Mouse (Mus musculus): Measurements from ENCODE around the gene Gopc. TPM values are rescaled to one million over a fixed set of nuclear protein-coding genes. Genes with fewer than 3 reads are reported as not detected.

Gene Gopc
- total RNA-seq (2021), result 10 to 100 TPM; 11.9 to 12.0 TPM
- polyA plus RNA-seq (2012; rRNA removed), result 4.2 and 7.6 TPM in 2 replicates
- long read RNA-seq, full-length matches to known transcripts, result 22 of 24 reads
- long read RNA-seq, partial matches to known transcripts, result 1 of 24 reads
- long read RNA-seq, other reads (novel, unspliced or antisense), result 1 of 24 reads

DNA sequence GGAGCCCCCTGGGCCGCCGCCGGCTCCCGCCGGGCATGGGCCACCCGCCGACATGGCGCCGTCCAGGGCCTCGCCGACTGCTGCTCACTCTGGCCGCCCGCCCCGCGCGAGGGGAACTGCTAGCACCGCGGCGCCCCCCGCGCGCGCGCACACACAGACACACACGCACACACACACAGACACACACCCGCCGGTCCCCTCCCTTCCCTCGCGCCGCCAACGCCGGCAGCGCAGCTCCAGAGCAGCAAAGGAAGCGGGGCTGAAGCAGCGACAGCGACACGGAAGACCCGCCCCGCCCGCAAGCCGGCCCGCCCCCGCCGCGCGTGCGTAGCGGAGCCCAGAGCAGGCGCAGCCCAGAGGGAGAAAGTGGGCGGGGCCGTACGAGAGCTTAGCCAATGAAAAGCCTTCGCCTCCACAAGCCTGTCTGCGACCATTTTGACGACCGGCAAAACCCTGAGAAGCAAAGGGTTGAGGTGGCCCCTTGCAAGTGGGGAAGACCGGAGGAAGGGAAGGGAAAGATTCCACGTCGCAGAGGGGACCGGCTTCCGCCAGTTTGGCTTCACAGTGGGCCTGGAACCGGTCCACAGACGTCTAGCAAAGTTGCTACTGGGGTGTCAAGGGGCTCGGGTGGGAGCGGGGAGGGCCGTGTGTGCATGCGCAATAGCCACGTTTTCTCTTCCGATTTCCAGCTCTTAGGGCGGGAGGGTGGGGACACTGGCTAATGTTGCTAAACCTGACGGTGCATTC is at the start of gene Gopc:
TSS of gene Gopc (minus strand) at position 280 of the 747 bp plus-strand sequence.
- under 1% methylated on average over 71 of the region's 71 CpGs for whole genome bisulfite sequencing
- peak within 1 kb of the TSS; percentile 95 for H3K9ac ChIP-seq (ENCODE audit: low read depth, low read length)
- DNase-seq, result peak; percentile 96 to 99
- TF ChIP-seq CTCF (IDR thresholded peaks at IDR 0.05) (no peak), EP300 (IDR thresholded peaks at IDR 0.05; ENCODE audit: insufficient read depth, low read depth, low read length) (0 out of 2 replicates have a peak, but pooled peaks have one; percentile 51), POLR2A (IDR thresholded peaks at IDR 0.05; ENCODE audit: insufficient read depth, low read depth, low read length) (peak; percentile 88)
- peak within 1 kb of the TSS; percentile 89 for H3K4me3 ChIP-seq
- peaks cover 18% of the 10 kb centered on the region for H3K36me3 ChIP-seq (ENCODE audit: control insufficient read depth, insufficient read depth, low read length)
- no peaks in the 10 kb centered on the region for H3K79me2 ChIP-seq (replicated peaks; ENCODE audit: control insufficient read depth, insufficient read depth, low read length)
- H3K4me1 ChIP-seq (ENCODE audit: control insufficient read depth, insufficient read depth, low read length), result peaks cover 15% of the 10 kb centered on the region
- peak within 1 kb of the TSS; percentile 93 for H3K27ac ChIP-seq
- no peaks in the 10 kb centered on the region for H3K27me3 ChIP-seq (ENCODE audit: control insufficient read depth, insufficient read depth, low read length)
- intact Hi-C loops (cut with DNase I), result loop anchor here (2.0 to 10.0 kb wide), 4 partner anchors 35 to 787 kb away; partner anchors contain the start of genes Fam162b and Nus1

DNA sequence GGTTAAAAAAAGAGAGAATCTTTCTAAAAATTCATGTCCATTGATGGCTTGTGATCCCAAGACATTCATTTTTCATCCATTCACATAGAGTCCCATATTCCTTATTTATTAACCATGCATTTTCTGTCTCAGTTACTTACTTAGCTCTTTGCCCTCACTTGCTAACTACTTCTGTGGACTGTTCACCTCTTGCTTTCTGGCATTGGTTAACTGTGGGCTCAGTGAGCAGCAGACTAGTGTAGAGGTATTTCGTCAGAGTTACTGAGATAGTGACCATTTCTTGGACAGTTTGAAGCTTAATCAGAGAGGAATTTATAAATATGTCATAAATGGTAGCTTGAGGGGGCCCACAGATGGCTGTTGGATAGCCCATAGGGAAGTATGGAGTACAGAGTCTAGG is 49.0 kb upstream of the Gopc start:
- H3K4me3 ChIP-seq, result no peak overlapping the region
- no peaks in the 10 kb centered on the region; the same call in 1 of the 2 replicates for H3K79me2 ChIP-seq (replicated peaks; ENCODE audit: control insufficient read depth, insufficient read depth, low read length)
- 80% methylated on average over 1 of the region's 1 CpGs for WGBS
- no peak overlapping the region for H3K9ac ChIP-seq (ENCODE audit: low read depth, low read length)
- H3K27ac ChIP-seq, result no peak overlapping the region
- TF ChIP-seq CTCF (IDR thresholded peaks at IDR 0.05) (no peak), POLR2A (IDR thresholded peaks at IDR 0.05; ENCODE audit: insufficient read depth, low read depth, low read length) (no peak), EP300 (IDR thresholded peaks at IDR 0.05; ENCODE audit: insufficient read depth, low read depth, low read length) (no peak)
- no peaks in the 10 kb centered on the region for H3K27me3 ChIP-seq (ENCODE audit: control insufficient read depth, insufficient read depth, low read length)
- H3K36me3 ChIP-seq (ENCODE audit: control insufficient read depth, insufficient read depth, low read length), result peaks cover 30% of the 10 kb centered on the region
- peaks cover 5% of the 10 kb centered on the region; the same call in 1 of the 2 replicates for H3K4me1 ChIP-seq (ENCODE audit: control insufficient read depth, insufficient read depth, low read length)
- intact Hi-C loops (cut with DNase I), result no loop called here
- no peak for DNase-seq

DNA sequence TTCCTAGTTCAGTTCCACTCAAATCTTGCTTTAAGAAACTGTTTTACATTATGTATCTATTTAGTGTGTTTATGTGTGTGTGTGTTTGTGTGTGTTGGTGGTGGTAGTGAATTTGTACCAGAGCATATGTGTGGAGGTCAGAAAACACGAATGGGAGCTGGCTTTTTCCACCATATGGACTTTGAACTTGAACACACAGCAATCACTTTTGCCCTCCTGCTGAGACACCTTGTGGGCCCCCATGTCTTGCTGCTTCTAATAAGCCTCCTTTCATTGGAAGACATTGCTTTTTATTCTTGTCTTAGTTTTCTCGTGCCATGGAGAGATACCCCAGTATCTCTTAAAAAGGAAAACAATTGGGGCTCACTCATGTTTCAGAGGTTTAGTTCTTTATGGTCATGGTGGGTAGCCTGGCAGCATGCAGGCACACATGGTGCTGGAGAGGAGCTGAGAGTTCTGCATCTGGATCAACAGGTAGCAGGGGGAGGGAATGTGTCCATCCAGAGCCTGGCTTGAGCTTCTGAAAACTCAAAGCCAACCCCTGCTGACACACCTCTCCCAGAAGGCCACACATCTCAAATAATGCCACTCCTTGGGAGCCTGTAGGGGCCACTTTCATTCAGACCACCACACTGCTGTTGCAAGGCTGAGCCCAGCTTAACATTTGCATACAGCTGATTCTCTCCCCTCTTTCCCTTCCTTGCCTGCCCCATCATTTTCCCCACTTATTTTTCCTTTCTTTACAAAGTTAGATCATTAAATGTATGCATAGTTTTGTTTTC is 45.9 kb upstream of the Gopc start:
- Histone ChIP-seq H3K27ac (no peak overlapping the region), H3K4me1 (ENCODE audit: control insufficient read depth, insufficient read depth, low read length) (peaks cover 12% of the 10 kb centered on the region), H3K4me3 (no peak overlapping the region), H3K79me2 (replicated peaks; ENCODE audit: control insufficient read depth, insufficient read depth, low read length) (peaks cover 4% of the 10 kb centered on the region; the same call in 1 of the 2 replicates), H3K36me3 (ENCODE audit: control insufficient read depth, insufficient read depth, low read length) (peaks cover 38% of the 10 kb centered on the region), H3K9ac (ENCODE audit: low read depth, low read length) (no peak overlapping the region), H3K27me3 (ENCODE audit: control insufficient read depth, insufficient read depth, low read length) (no peaks in the 10 kb centered on the region)
- 60% methylated on average over 2 of the region's 2 CpGs for WGBS
- DNase-seq, result no peak
- TF ChIP-seq CTCF (IDR thresholded peaks at IDR 0.05) (no peak), EP300 (IDR thresholded peaks at IDR 0.05; ENCODE audit: insufficient read depth, low read depth, low read length) (no peak), POLR2A (IDR thresholded peaks at IDR 0.05; ENCODE audit: insufficient read depth, low read depth, low read length) (no peak)
- intact Hi-C loops (cut with DNase I), result no loop called here

DNA sequence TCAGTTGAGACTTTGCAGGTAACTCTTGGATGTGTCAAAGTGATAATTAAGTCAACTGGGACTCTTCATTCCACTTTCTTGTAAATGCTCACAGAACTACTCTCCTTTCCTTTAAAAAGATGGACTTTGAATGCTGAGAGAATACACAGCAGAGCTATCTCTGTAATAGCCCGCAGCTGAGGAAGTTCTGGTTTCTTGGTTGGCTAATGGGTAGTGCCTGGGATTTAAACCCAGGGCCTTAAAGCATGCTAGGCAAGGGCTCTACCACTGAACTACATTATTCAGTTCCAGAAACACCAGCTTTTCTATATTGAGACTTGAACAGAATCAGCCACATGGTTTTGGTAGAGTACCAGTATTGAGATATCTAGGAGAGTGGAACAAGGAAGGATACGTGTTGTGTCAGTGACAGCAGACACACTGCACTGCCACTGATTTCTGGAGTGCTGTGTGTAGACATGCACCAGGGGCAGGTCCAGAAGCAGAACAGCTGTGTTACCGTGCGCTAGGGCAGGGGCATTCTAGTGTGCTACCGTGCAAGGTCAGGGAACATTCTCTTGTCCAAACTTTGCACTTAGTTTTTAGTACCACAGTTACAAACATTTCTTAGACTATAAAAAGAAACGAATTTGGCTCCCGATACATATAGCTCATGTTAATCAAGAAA is 44.5 kb upstream of the Gopc start:
- Histone ChIP-seq H3K36me3 (ENCODE audit: control insufficient read depth, insufficient read depth, low read length) (peaks cover 48% of the 10 kb centered on the region), H3K4me1 (ENCODE audit: control insufficient read depth, insufficient read depth, low read length) (peaks cover 15% of the 10 kb centered on the region), H3K79me2 (replicated peaks; ENCODE audit: control insufficient read depth, insufficient read depth, low read length) (peaks cover 4% of the 10 kb centered on the region), H3K4me3 (no peak overlapping the region), H3K27me3 (ENCODE audit: control insufficient read depth, insufficient read depth, low read length) (no peaks in the 10 kb centered on the region), H3K27ac (no peak overlapping the region), H3K9ac (ENCODE audit: low read depth, low read length) (no peak overlapping the region)
- intact Hi-C loops (cut with DNase I), result no loop called here
- 43% methylated on average over 7 of the region's 7 CpGs for WGBS
- no peak for DNase-seq
- no peak for TF ChIP-seq POLR2A (IDR thresholded peaks at IDR 0.05; ENCODE audit: insufficient read depth, low read depth, low read length)
- no peak for TF ChIP-seq CTCF (IDR thresholded peaks at IDR 0.05)
- no peak for TF ChIP-seq EP300 (IDR thresholded peaks at IDR 0.05; ENCODE audit: insufficient read depth, low read depth, low read length)

DNA sequence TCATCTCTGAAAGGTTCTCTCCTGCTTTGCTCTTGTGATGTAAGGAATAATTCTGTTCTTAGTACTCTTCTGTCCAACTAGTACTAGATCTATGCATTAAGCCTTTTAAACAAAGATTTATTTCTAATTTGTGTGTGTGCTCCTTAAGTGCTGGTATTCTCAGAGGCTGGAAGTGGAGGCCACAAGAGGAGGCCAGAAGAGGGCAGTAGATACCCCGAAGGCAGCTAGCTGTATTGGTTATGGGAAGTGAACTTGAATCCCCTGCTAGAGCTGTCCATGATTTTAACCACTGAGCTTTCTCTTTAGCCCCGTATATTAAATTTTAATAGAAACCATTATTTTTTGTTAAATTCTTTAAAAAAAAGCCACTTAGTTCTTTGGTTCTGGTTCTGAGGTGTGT is 41.2 kb upstream of the Gopc start:
- intact Hi-C loops (cut with DNase I), result no loop called here
- 76% methylated on average over 2 of the region's 2 CpGs for WGBS
- Histone ChIP-seq H3K79me2 (replicated peaks; ENCODE audit: control insufficient read depth, insufficient read depth, low read length) (peaks cover 6% of the 10 kb centered on the region), H3K36me3 (ENCODE audit: control insufficient read depth, insufficient read depth, low read length) (peaks cover 67% of the 10 kb centered on the region), H3K4me1 (ENCODE audit: control insufficient read depth, insufficient read depth, low read length) (peaks cover 28% of the 10 kb centered on the region), H3K4me3 (no peak overlapping the region), H3K27ac (no peak overlapping the region), H3K9ac (ENCODE audit: low read depth, low read length) (no peak overlapping the region), H3K27me3 (ENCODE audit: control insufficient read depth, insufficient read depth, low read length) (no peaks in the 10 kb centered on the region)
- no peak for DNase-seq
- TF ChIP-seq CTCF (IDR thresholded peaks at IDR 0.05) (peak; percentile 66), EP300 (IDR thresholded peaks at IDR 0.05; ENCODE audit: insufficient read depth, low read depth, low read length) (no peak)
